Mouse (Mus musculus): ENCODE results near the gene H2-DMb2.

- TF ChIP-seq HCFC1 (IDR thresholded peaks at IDR 0.05; ENCODE audit: low read depth, low read length) (no peak), ZKSCAN1 (IDR thresholded peaks at IDR 0.05; ENCODE audit: low read depth, low read length) (no peak)
Observed at GRCm38 (mm10) chr17:34155534-34155933, 12.4 kb downstream of the H2-DMb2 start.
